Mouse (Mus musculus) spleen, postnatal 36 days (tissue): ENCODE results near the gene Endod1.

Experiments
- DNase-seq, 2 experiments: peaks; one replicate each; pipeline ENCODE4 v3.0.0; 2022; ENCODE audit warnings: low spot score in 2 of 2, mixed read lengths in 1 of 2

Gene Endod1

GRCm38 (mm10) chr9:14381353-14382055, at the start of gene Endod1:
Endod1 (minus strand) TSS chr9:14381507.
- peak; percentile 27 to 45 for DNase-seq

- no peak for DNase-seq
Observed at GRCm38 (mm10) chr9:14409153-14409552, 27.8 kb upstream of the Endod1 start.

- DNase-seq = no peak
Observed at GRCm38 (mm10) chr9:14408044-14408443, 26.7 kb upstream of the Endod1 start.

GRCm38 (mm10) chr9:14406056-14406455, 24.7 kb upstream of the Endod1 start:
- no peak for DNase-seq

GRCm38 (mm10) chr9:14402099-14402498, 20.8 kb upstream of the Endod1 start:
- no peak for DNase-seq

GRCm38 (mm10) chr9:14400392-14400791, 19.1 kb upstream of the Endod1 start:
- DNase-seq = no peak

- DNase-seq = no peak
Observed at GRCm38 (mm10) chr9:14398946-14399345, 17.6 kb upstream of the Endod1 start.

- no peak for DNase-seq
Observed at GRCm38 (mm10) chr9:14398084-14398483, 16.8 kb upstream of the Endod1 start.

GRCm38 (mm10) chr9:14397449-14397819, 16.1 kb upstream of the Endod1 start:
- DNase-seq = no peak

GRCm38 (mm10) chr9:14396819-14397448, 15.6 kb upstream of the Endod1 start:
- no peak for DNase-seq

GRCm38 (mm10) chr9:14396096-14396495, 14.8 kb upstream of the Endod1 start:
- no peak for DNase-seq

GRCm38 (mm10) chr9:14394956-14395561, 13.8 kb upstream of the Endod1 start:
- no peak for DNase-seq

- DNase-seq = no peak
Observed at GRCm38 (mm10) chr9:14391841-14392318, 10.6 kb upstream of the Endod1 start.

GRCm38 (mm10) chr9:14391286-14391685, 10.0 kb upstream of the Endod1 start:
- no peak for DNase-seq

- DNase-seq = no peak
Observed at GRCm38 (mm10) chr9:14390278-14390677, 9.0 kb upstream of the Endod1 start.

GRCm38 (mm10) chr9:14389050-14389621, 7.8 kb upstream of the Endod1 start:
- DNase-seq = no peak

GRCm38 (mm10) chr9:14388001-14388400, 6.7 kb upstream of the Endod1 start:
- DNase-seq = no peak

- no peak for DNase-seq
Observed at GRCm38 (mm10) chr9:14386831-14387230, 5.5 kb upstream of the Endod1 start.

GRCm38 (mm10) chr9:14385665-14386064, 4.4 kb upstream of the Endod1 start:
- peak in 1 of 2 experiments; percentile 17 for DNase-seq

GRCm38 (mm10) chr9:14383186-14383920, 2.0 kb upstream of the Endod1 start:
- DNase-seq = no peak

- DNase-seq = no peak
Observed at GRCm38 (mm10) chr9:14382256-14382791, 1.0 kb upstream of the Endod1 start.
